Mouse (Mus musculus) liver (tissue): ENCODE results near the gene Zfp956.
A peak's percentile ranks its signal among the peaks of the same experiment; 100 is the strongest.

ENCODE experiments used
- DNase-seq: peaks from one replicate; pipeline ENCODE4 v3.0.0-alpha.2; 2020; ENCODE audit warnings: mixed read lengths

Gene Zfp956

GRCm38 (mm10) chr6:47974599-47974998 lies 21.4 kb downstream of the Zfp956 start:
- DNase-seq: no peak

- peak; percentile 79 for DNase-seq
Measured at GRCm38 (mm10) chr6:47978897-47979368, 25.7 kb downstream of the Zfp956 start.

GRCm38 (mm10) chr6:47983936-47984335 lies 30.7 kb downstream of the Zfp956 start:
- DNase-seq: no peak

- DNase-seq: no peak
Measured at GRCm38 (mm10) chr6:47995661-47996060, 42.5 kb downstream of the Zfp956 start.

GRCm38 (mm10) chr6:48010727-48011126 lies 57.5 kb downstream of the Zfp956 start:
- DNase-seq: no peak
